Mouse (Mus musculus) MN1 (cell line): ENCODE data around the gene Msrb3.
A peak's percentile ranks its signal among the peaks of the same experiment; 100 is the strongest.

Experiments used
- DNase-seq: peaks from one replicate; pipeline ENCODE4 v3.0.0-alpha.2; 2016; ENCODE audit warnings: low spot score

Gene Msrb3

GRCm38 (mm10) chr10:120898785-120899762 is at the start of gene Msrb3:
Gene Msrb3 (minus strand): TSS chr10:120899101.
- DNase-seq: peak; percentile 85

- no peak for DNase-seq
Measured at GRCm38 (mm10) chr10:120948461-120948860, 49.6 kb upstream of the Msrb3 start.

GRCm38 (mm10) chr10:120947842-120948241 is 48.9 kb upstream of the Msrb3 start:
- DNase-seq: no peak

GRCm38 (mm10) chr10:120946847-120947246 is 47.9 kb upstream of the Msrb3 start:
- no peak for DNase-seq

GRCm38 (mm10) chr10:120938904-120939208 is 40.0 kb upstream of the Msrb3 start:
- DNase-seq: no peak

- DNase-seq: peak; percentile 30
Measured at GRCm38 (mm10) chr10:120938077-120938903, 39.4 kb upstream of the Msrb3 start.

GRCm38 (mm10) chr10:120929536-120929935 is 30.6 kb upstream of the Msrb3 start:
- DNase-seq: no peak

GRCm38 (mm10) chr10:120928183-120928582 is 29.3 kb upstream of the Msrb3 start:
- no peak for DNase-seq

GRCm38 (mm10) chr10:120926156-120926555 is 27.3 kb upstream of the Msrb3 start:
- no peak for DNase-seq

- DNase-seq: peak; percentile 39
Measured at GRCm38 (mm10) chr10:120921501-120921900, 22.6 kb upstream of the Msrb3 start.

- DNase-seq: peak; percentile 75
Measured at GRCm38 (mm10) chr10:120920604-120921003, 21.7 kb upstream of the Msrb3 start.

- no peak for DNase-seq
Measured at GRCm38 (mm10) chr10:120916250-120916649, 17.3 kb upstream of the Msrb3 start.

- no peak for DNase-seq
Measured at GRCm38 (mm10) chr10:120914948-120915631, 16.2 kb upstream of the Msrb3 start.

- no peak for DNase-seq
Measured at GRCm38 (mm10) chr10:120914286-120914685, 15.4 kb upstream of the Msrb3 start.

GRCm38 (mm10) chr10:120913796-120914195 is 14.9 kb upstream of the Msrb3 start:
- DNase-seq: no peak

- no peak for DNase-seq
Measured at GRCm38 (mm10) chr10:120911971-120912370, 13.1 kb upstream of the Msrb3 start.

GRCm38 (mm10) chr10:120908776-120909574 is 10.1 kb upstream of the Msrb3 start:
- no peak for DNase-seq

GRCm38 (mm10) chr10:120904676-120905075 is 5.8 kb upstream of the Msrb3 start:
- DNase-seq: no peak

- no peak for DNase-seq
Measured at GRCm38 (mm10) chr10:120903843-120904468, 5.1 kb upstream of the Msrb3 start.

- DNase-seq: peak; percentile 94
Measured at GRCm38 (mm10) chr10:120901746-120902145, 2.8 kb upstream of the Msrb3 start.

- DNase-seq: peak; percentile 34
Measured at GRCm38 (mm10) chr10:120900096-120900495, 1.2 kb upstream of the Msrb3 start.
